Mouse (Mus musculus) forebrain, embryonic 13.5 days (tissue): ENCODE measurements around the gene Ccdc191. TPM values are rescaled to one million over a fixed set of nuclear protein-coding genes. Genes with fewer than 3 reads are reported as not detected.

ENCODE experiments used
- ATAC-seq: fragments of 200-750 bp; cut with Nextera tagmentation; 2 replicates; pipeline ENCODE4 v1.8.0; 2017
- H3K27ac ChIP-seq: fragments of 300-500 bp; sonication (generic); 2 replicates; pipeline ENCODE4 v1.5.1; 2015; ENCODE audit warnings: inconsistent platforms, mild to moderate bottlenecking, moderate library complexity
- H3K27me3 ChIP-seq: fragments of 300-500 bp; sonication (generic); 2 replicates; pipeline ENCODE4 v1.6.1; 2015; ENCODE audit warnings: mild to moderate bottlenecking, inconsistent platforms
- H3K36me3 ChIP-seq: fragments of 300-500 bp; sonication (generic); 2 replicates; pipeline ENCODE4 v1.6.1; 2015; ENCODE audit warnings: mild to moderate bottlenecking, inconsistent platforms; ENCODE audit not compliant: poor library complexity, severe bottlenecking
- H3K4me1 ChIP-seq: fragments of 300-500 bp; sonication (generic); 2 replicates; pipeline ENCODE4 v1.6.1; 2015; ENCODE audit warnings: inconsistent platforms
- H3K4me2 ChIP-seq: fragments of 300-500 bp; sonication (generic); 2 replicates; pipeline ENCODE4 v1.6.1; 2015; ENCODE audit warnings: inconsistent platforms, mild to moderate bottlenecking, moderate library complexity
- H3K4me3 ChIP-seq: fragments of 300-500 bp; sonication (generic); 2 replicates; pipeline ENCODE4 v1.5.1; 2015; ENCODE audit warnings: mild to moderate bottlenecking, inconsistent platforms
- H3K9ac ChIP-seq: fragments of 300-500 bp; sonication (generic); 2 replicates; pipeline ENCODE4 v1.6.1; 2015; ENCODE audit warnings: mild to moderate bottlenecking, inconsistent platforms
- H3K9me3 ChIP-seq: fragments of 300-500 bp; sonication (generic); replicated peaks from 2 replicates; pipeline ENCODE4 v1.6.1; 2016; ENCODE audit warnings: inconsistent platforms
- WGBS: fragments of 180-500 bp; shearing (Covaris S2); methylation state at CpG from one replicate; pipeline ENCODE4 v1.1.7; 2015; 5-methylcytosine and 5-hydroxymethylcytosine counted together
- polyA plus RNA-seq: library from polyadenylated mRNA; unstranded; fragments of >200 nt; fragmentation: Nextera tagmentation; extraction: Ambion mirVana; gene quantifications from 2 replicates; pipeline ENCODE4 v1.2.1, GENCODE M21; 2015

The Ccdc191 gene
- polyA plus RNA-seq, 1 experiment from 2014 or later, result 12.7 TPM

DNA sequence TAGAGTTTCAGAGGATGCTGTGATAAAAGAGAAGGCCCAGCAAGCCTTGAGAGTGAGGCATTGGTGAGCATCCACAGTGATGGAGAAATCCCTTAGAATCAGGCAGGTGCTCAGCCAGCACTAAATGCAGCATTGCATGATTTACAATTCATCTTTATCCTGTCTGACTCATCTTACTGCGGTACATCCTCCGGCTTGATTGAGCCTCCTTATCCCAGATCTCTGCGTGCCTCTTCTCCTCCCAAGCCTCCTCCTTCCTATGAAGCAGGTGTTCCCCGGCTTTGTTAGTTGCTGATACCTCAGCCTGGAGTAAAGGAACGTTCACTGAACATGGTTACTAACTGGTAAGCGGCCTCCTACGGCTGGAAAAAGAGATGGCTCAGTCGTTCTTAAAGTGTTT is 4.9 kb downstream of the Ccdc191 start:
- no peak for ATAC-seq
- Histone ChIP-seq H3K36me3 (no peaks in the 10 kb centered on the region), H3K4me2 (no peak overlapping the region), H3K9me3 (no peaks in the 10 kb centered on the region), H3K4me1 (peaks cover 5% of the 10 kb centered on the region), H3K27ac (no peak overlapping the region), H3K4me3 (no peak overlapping the region), H3K27me3 (no peaks in the 10 kb centered on the region), H3K9ac (no peak overlapping the region)
- WGBS, result 93% methylated on average over 8 of the region's 8 CpGs

DNA sequence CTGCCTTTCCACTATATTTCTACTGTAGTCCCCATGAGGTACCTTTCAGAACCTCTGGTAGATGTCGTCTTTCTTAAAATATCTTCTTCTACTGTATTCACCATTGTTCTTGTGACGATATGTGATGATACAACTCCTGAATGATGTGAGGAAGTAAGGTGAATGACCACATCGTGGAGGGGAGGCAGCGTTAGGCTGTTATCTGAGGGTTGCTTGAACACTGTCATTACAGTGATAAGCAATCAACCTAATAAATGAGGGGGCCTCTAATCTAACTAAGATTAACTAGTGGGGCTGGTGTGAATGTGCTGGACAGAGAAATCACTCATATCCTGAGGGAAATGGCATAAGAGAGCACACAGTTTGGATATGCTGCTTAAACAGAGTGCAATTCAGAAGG is 10.5 kb downstream of the Ccdc191 start:
- Histone ChIP-seq H3K27me3 (no peaks in the 10 kb centered on the region), H3K9me3 (no peaks in the 10 kb centered on the region), H3K9ac (no peak overlapping the region), H3K4me2 (no peak overlapping the region), H3K4me1 (no peaks in the 10 kb centered on the region), H3K27ac (no peak overlapping the region), H3K4me3 (no peak overlapping the region), H3K36me3 (no peaks in the 10 kb centered on the region)
- 94% methylated on average over 4 of the region's 4 CpGs for WGBS
- ATAC-seq, result no peak

DNA sequence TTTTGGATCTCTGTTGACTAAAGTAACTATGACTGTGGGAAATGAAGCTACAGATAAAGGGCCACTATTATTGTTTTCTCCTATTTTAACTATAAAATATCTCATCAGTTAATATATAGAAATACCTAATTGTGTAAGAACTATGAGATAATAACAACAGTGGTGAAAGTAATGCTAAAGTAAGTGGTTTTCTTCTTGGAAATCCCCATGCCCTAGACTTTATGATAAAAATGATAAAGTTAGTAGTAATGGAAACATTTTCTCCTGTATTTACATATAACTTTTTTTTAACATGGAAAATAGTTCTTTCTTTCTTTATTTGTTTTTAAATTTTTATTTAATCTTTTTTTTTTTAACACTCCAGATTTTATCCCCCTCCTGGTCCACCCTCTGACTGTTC is 11.0 kb downstream of the Ccdc191 start:
- H3K4me1 ChIP-seq, result no peaks in the 10 kb centered on the region
- no peaks in the 10 kb centered on the region for H3K36me3 ChIP-seq
- H3K9ac ChIP-seq, result no peak overlapping the region
- no peaks in the 10 kb centered on the region for H3K9me3 ChIP-seq
- no peaks in the 10 kb centered on the region for H3K27me3 ChIP-seq
- no peak overlapping the region for H3K4me2 ChIP-seq
- H3K4me3 ChIP-seq, result no peak overlapping the region
- H3K27ac ChIP-seq, result no peak overlapping the region
- ATAC-seq, result no peak

DNA sequence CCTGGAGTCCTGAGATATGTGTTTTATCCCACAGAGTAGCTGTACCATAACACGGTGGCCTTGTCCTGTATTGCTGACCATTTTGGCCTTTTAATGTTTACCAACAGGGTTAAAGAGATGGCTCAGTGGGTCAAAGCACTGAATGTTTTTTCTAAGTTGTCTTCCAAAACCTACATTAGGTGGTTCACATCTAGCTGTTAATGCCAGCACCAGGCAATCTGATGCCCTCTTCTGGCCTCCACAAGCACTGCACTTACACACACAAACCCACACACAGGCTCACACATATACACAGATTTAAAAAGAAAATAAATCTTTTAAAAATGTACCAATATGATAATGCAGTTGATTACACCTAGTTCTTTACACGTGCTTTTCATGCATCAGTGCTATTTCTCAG is 19.3 kb downstream of the Ccdc191 start:
- Histone ChIP-seq H3K4me3 (no peak overlapping the region), H3K4me1 (no peaks in the 10 kb centered on the region), H3K4me2 (no peak overlapping the region), H3K36me3 (peaks cover 14% of the 10 kb centered on the region; the same call in 1 of the 2 replicates), H3K9me3 (no peaks in the 10 kb centered on the region), H3K27me3 (no peaks in the 10 kb centered on the region), H3K27ac (no peak overlapping the region), H3K9ac (no peak overlapping the region)
- WGBS, result 87% methylated on average over 2 of the region's 2 CpGs
- ATAC-seq, result no peak

DNA sequence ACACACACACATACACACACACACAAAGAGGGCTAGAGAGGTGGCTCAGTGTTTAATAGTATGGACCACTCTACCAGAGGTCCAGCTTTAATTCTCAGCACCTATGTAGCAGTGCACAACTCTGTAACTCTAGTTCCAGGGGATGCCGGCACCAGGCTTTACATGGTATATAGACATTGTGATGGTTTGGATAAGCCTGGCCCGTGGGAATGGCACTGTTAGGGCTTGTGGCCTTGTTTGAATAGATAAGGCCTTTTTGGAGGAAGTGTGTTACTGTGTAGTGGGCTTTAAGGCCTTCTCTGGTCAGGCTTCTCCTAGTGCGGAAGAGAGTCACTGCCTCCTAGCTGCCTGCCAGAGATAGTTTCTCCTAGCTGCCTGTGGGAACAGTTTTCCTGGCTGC is 29.3 kb downstream of the Ccdc191 start:
- peaks cover 3% of the 10 kb centered on the region; the same call in 1 of the 2 replicates for H3K4me1 ChIP-seq
- no peaks in the 10 kb centered on the region for H3K27me3 ChIP-seq
- WGBS, result 96% methylated on average over 3 of the region's 3 CpGs
- no peak overlapping the region for H3K4me2 ChIP-seq
- no peaks in the 10 kb centered on the region for H3K9me3 ChIP-seq
- ATAC-seq, result no peak
- no peak overlapping the region for H3K27ac ChIP-seq
- H3K9ac ChIP-seq, result no peak overlapping the region
- peaks cover 7% of the 10 kb centered on the region; the same call in 1 of the 2 replicates for H3K36me3 ChIP-seq
- H3K4me3 ChIP-seq, result no peak overlapping the region

DNA sequence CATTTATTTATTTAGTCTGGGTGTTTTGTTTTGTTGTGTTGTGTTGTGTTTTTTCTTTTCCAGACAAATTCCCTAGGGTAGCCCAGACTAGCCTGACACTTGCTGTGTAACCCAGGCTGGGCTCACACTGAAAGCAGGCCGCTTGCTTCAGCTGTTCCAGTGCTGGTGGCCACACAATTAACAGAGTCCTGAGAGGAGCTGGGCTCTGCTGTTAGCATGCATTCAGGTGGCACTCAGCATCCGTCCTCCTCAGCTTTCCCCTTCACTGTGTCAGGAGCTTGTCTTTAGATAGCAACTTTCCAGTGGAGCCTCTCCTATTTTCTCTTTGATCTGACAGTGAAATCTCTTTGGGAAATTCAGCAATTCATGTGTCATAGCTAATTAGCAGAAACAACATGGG is 32.4 kb downstream of the Ccdc191 start:
- 37% methylated on average over 2 of the region's 2 CpGs for WGBS
- Histone ChIP-seq H3K4me3 (no peak overlapping the region), H3K36me3 (no peaks in the 10 kb centered on the region), H3K9me3 (no peaks in the 10 kb centered on the region), H3K9ac (no peak overlapping the region), H3K27me3 (no peaks in the 10 kb centered on the region), H3K4me1 (peaks cover 5% of the 10 kb centered on the region; the same call in 1 of the 2 replicates), H3K4me2 (no peak overlapping the region), H3K27ac (no peak overlapping the region)
- ATAC-seq, result no peak

DNA sequence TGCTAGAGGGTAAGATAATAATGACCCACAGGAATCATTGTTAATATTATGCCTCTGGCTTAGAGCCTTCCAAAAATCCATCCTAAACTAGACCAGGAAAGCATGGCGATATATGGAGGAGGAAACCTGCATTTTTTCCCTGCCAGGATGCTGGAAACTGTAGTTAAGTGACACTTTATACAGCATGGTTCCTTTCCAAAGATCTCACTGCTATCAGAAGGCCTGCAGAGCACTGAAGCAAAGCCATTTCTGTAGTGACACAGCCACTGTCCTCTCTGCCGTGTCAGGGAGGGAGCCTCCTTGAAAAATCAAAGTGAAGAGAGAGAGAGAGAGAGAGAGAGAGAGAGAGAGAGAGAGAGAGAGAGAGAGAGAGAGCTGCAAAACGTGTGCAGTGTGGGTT is 33.0 kb downstream of the Ccdc191 start:
- H3K9me3 ChIP-seq, result no peaks in the 10 kb centered on the region
- no peak overlapping the region for H3K4me2 ChIP-seq
- no peak overlapping the region for H3K9ac ChIP-seq
- H3K27ac ChIP-seq, result no peak overlapping the region
- peaks cover 5% of the 10 kb centered on the region; the same call in 1 of the 2 replicates for H3K4me1 ChIP-seq
- H3K4me3 ChIP-seq, result no peak overlapping the region
- 44% methylated on average over 3 of the region's 3 CpGs for WGBS
- ATAC-seq, result no peak
- no peaks in the 10 kb centered on the region for H3K27me3 ChIP-seq
- no peaks in the 10 kb centered on the region for H3K36me3 ChIP-seq

DNA sequence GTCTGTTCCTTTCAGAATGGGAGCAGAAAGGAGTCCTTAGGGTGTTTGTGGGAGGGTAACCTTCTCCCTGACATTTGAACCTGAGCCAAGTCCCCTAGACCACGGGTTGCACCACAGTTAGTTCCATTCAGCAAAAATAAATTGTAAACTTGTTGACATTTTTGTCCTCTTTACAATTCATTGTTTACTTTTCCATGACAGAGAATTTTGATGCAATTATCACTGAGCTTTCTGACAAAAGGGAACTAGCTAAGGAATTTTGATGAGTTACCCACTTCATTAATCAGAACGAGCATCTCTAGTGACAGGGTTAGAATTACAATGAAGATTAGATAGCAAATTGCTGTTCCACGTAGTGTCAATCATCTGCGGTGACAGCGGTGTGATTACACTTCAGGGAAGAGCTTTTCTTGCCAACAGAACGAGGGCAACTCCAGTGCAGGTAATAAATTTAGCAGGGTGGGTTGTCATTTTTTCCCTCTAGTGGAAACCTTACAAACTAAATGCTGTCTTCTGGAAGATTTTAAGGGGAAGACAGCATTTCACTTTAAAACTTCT is 35.5 kb downstream of the Ccdc191 start:
- WGBS, result 57% methylated on average over 6 of the region's 6 CpGs
- peak; percentile 72 for ATAC-seq

DNA sequence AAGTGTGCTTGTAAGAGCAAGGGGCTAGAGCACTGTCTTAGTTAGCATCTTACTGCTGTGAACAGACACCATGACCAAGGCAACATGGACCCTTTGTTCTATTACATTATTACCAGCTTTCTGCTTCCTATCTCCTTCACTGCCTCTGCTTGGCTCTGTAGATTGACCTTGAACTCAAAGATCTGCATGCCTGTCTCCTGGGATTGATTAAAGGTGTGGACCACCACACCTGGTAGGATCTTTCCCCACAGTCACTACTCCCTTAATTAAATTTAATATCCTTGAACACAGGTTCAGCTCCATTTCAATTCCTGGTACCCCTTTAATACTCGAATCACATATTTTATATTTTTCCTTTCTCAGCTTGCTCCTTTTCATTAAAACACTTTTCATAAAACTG is 36.2 kb downstream of the Ccdc191 start:
- no peak overlapping the region for H3K9ac ChIP-seq
- no peak overlapping the region for H3K4me2 ChIP-seq
- WGBS, result 91% methylated on average over 1 of the region's 1 CpGs
- H3K27me3 ChIP-seq, result no peaks in the 10 kb centered on the region
- no peaks in the 10 kb centered on the region for H3K9me3 ChIP-seq
- no peak overlapping the region for H3K27ac ChIP-seq
- H3K4me1 ChIP-seq, result peaks cover 5% of the 10 kb centered on the region; the same call in 1 of the 2 replicates
- no peak for ATAC-seq
- H3K4me3 ChIP-seq, result no peak overlapping the region
- no peaks in the 10 kb centered on the region for H3K36me3 ChIP-seq

More for the DNA sequence above, 35.5 kb downstream of the Ccdc191 start:
- Histone ChIP-seq H3K9me3 (no peaks in the 10 kb centered on the region), H3K36me3 (no peaks in the 10 kb centered on the region), H3K4me2 (no peak overlapping the region), H3K4me3 (no peak overlapping the region), H3K9ac (no peak overlapping the region), H3K27me3 (no peaks in the 10 kb centered on the region), H3K27ac (no peak overlapping the region), H3K4me1 (peaks cover 5% of the 10 kb centered on the region; the same call in 1 of the 2 replicates)

DNA sequence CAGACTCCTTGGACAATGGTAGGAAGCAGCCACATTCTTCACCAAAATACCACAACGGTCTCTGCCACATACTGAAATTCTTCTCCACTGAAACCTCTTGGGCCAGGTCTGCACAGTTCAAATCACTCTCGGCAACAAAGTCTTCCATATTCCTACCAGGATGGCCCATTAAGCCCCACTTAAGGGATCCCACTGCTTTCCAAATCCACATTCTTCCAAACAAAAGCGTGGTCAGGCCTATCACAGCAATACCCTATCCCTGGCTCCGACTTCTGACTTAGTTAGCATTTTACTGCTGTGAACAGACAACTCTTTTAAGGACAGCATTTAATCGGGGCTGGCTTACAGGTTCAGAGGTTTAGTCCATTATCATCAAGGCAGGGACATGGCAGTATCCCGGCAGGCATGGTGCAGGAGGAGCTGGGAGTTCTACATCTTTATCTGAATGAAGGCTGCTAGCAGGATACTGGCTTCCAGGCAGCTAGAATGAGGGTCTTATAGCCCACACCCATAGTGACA is 36.8 kb downstream of the Ccdc191 start, which contains the start of gene Qtrt2:
Gene Qtrt2 (minus strand): TSS at position 469 of the 519 bp plus-strand sequence.
- H3K36me3 ChIP-seq, result no peaks in the 10 kb centered on the region
- WGBS, result 66% methylated on average over 6 of the region's 6 CpGs
- H3K4me1 ChIP-seq, result peaks cover 5% of the 10 kb centered on the region; the same call in 1 of the 2 replicates
- no peak within 1 kb of the TSS for H3K9ac ChIP-seq
- H3K9me3 ChIP-seq, result no peaks in the 10 kb centered on the region
- H3K27ac ChIP-seq, result no peak within 1 kb of the TSS
- H3K4me3 ChIP-seq, result no peak within 1 kb of the TSS
- ATAC-seq, result no peak
- no peak within 1 kb of the TSS for H3K4me2 ChIP-seq
- H3K27me3 ChIP-seq, result no peaks in the 10 kb centered on the region

DNA sequence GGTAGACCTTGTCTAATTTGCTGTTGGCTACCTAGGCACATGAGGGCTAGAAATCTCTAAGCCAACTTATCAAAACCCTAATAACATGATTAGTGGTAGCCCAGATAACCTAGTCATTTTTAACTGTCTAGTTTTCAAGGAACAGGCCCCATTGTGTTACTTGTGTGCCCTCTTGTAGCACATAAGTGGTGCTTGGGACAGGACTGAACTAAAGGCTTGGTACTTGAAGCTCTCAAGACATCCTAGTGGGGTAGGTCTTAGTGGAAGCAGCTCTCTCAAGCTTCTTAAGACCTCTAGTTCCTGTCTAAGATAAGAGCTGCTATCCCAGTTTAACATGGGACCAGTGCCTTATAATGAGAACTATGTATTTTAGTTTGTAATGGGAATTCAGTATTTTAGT is 41.0 kb downstream of the Ccdc191 start:
- H3K9me3 ChIP-seq, result no peaks in the 10 kb centered on the region
- no peaks in the 10 kb centered on the region for H3K4me1 ChIP-seq
- no peak overlapping the region for H3K27ac ChIP-seq
- no peaks in the 10 kb centered on the region for H3K27me3 ChIP-seq
- no peak overlapping the region for H3K9ac ChIP-seq
- no peak overlapping the region for H3K4me2 ChIP-seq
- no peaks in the 10 kb centered on the region for H3K36me3 ChIP-seq
- ATAC-seq, result no peak
- no peak overlapping the region for H3K4me3 ChIP-seq

DNA sequence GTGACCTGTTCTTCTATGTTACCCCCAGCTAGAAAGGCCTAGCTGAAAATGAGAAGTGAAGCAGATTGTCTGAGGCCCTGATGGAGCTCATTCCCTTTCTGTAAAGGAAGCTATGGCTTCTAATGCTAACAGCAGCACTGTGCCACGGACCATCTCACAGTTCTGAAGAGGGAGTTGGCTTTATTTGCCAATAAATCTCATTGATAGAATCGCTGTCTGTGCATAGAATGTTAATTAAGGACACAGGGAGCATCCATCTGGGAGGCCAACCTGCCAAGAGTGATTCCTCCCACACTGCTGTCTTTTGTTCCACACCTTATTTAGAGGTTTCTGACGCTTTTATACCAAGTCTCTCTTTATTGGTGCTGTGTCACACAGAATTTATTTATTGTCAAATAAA is 41.9 kb downstream of the Ccdc191 start:
- no peak overlapping the region for H3K27ac ChIP-seq
- 71% methylated on average over 3 of the region's 3 CpGs for WGBS
- no peaks in the 10 kb centered on the region for H3K27me3 ChIP-seq
- no peak for ATAC-seq
- H3K36me3 ChIP-seq, result no peaks in the 10 kb centered on the region
- no peaks in the 10 kb centered on the region for H3K4me1 ChIP-seq
- no peaks in the 10 kb centered on the region for H3K9me3 ChIP-seq
- no peak overlapping the region for H3K4me2 ChIP-seq
- no peak overlapping the region for H3K9ac ChIP-seq
- no peak overlapping the region for H3K4me3 ChIP-seq

DNA sequence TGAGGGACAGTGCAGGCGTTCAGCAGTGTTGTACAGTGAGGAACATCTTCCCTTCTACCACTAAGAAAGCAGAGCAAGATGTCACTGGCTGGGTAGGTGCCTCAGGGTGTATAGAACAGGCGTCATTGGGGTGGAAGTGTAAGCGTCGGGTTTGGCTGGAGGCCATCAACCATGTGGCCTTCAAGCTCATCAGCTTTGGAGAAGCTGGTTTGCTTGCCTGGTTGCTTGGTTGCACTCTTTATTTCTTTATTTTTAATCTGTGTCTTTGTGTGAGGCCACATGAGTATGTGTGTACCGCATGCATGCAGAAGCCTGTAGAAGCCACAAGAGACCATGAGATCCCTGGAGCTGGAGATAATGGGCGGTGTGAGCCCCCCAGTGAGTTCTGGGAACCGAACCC is 42.7 kb downstream of the Ccdc191 start:
- Histone ChIP-seq H3K9ac (no peak overlapping the region), H3K4me3 (no peak overlapping the region), H3K9me3 (no peaks in the 10 kb centered on the region), H3K27ac (no peak overlapping the region), H3K4me1 (no peaks in the 10 kb centered on the region), H3K36me3 (no peaks in the 10 kb centered on the region), H3K4me2 (no peak overlapping the region), H3K27me3 (no peaks in the 10 kb centered on the region)
- 85% methylated on average over 7 of the region's 7 CpGs for whole genome bisulfite sequencing
- ATAC-seq, result no peak
